Mouse (Mus musculus) layer of hippocampus, adult 2 months (tissue): ENCODE data around the gene Gar1. TPM values are rescaled to one million over a fixed set of nuclear protein-coding genes. Genes with fewer than 3 reads are reported as not detected.
A peak's percentile ranks its signal among the peaks of the same experiment; 100 is the strongest.

Source experiments
- DNase-seq, 2 experiments: peaks; one replicate each; pipeline ENCODE4 v3.0.0; 2022; ENCODE audit warnings: low spot score in 2 of 2
- H3K27ac ChIP-seq: fragments of 200-600 bp; 2 replicates; pipeline ENCODE4 v1.8.1; 2022
- H3K4me3 ChIP-seq: fragments of 200-600 bp; 2 replicates; pipeline ENCODE4 v1.8.1; 2022; ENCODE audit warnings: mild to moderate bottlenecking
- CTCF ChIP-seq: fragments of 200-600 bp; conservative IDR thresholded peaks from 2 replicates; pipeline ENCODE4 v1.8.1; 2022; ENCODE audit warnings: antibody characterized with exemption, mild to moderate bottlenecking, moderate library complexity
- total RNA-seq, 2 experiments: library from RNA; stranded (reverse); gene quantifications; 2 replicates each; pipeline ENCODE4 v1.2.3; 2021

Gene Gar1
- total RNA-seq, 2 experiments from 2014 or later = 45.1 to 50.5 TPM

DNA sequence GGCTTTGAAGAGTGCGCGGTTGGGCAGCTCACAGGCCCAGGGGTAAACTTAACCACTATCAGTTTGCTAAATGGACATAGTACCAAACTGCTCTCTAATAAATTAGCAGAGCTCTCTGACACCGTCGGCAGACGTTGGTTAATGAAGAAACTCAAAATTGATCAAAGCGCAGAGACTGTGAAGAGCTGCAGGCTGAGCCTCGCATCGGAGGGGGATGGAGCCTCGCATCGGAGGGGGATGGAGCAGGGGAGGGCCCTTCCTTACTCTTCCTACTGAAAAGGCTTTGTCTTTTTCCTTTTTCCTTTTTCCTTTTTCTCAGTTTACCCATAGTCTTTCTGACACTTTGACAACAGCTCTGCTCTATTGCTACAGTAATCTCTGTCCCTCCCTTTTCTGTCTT, 49.8 kb downstream of the Gar1 start:
- no peak for TF ChIP-seq CTCF
- Histone ChIP-seq H3K4me3 (peak overlapping the region; percentile 23; the same call in 1 of the 2 replicates), H3K27ac (no peak overlapping the region)
- no peak for DNase-seq

Other genes with a start within 250 kb of the Gar1 start
- 1 to 10 TPM; 2.6 to 2.7 TPM for gene Egf, start 76.1 kb downstream of the Gar1 start, total RNA-seq
- gene Lrit3, start 27.4 kb downstream of the Gar1 start, total RNA-seq = not detected
- gene Rrh, start 8.8 kb downstream of the Gar1 start, total RNA-seq = 1 to 10 TPM; 1.4 to 1.6 TPM
- gene Cfi, start 4.5 kb upstream of the Gar1 start, total RNA-seq = not detected
- gene Pla2g12a, start 47.2 kb upstream of the Gar1 start, total RNA-seq = 10 to 100 TPM; 25.2 to 25.8 TPM
- gene Casp6, start 70.0 kb upstream of the Gar1 start, total RNA-seq = 1 to 10 TPM; 5.1 to 9.0 TPM
- 1 to 10 TPM; 3.5 to 5.3 TPM for gene Mcub, start 138.8 kb upstream of the Gar1 start, total RNA-seq
- gene Sec24b, start 230.2 kb upstream of the Gar1 start, total RNA-seq = 10 to 100 TPM; 57.3 to 62.1 TPM